Mouse (Mus musculus) ES-Bruce4 (cell line): ENCODE data around the gene Irf2bp1.

Experiments
- CTCF ChIP-seq: IDR thresholded peaks from one replicate; pipeline ENCODE4 v1.8.1; 2011; ENCODE audit warnings: low read depth, low read length
- POLR2A ChIP-seq: IDR thresholded peaks from one replicate; pipeline ENCODE4 v1.8.1; 2011; ENCODE audit warnings: low read length; ENCODE audit not compliant: insufficient read depth

DNA sequence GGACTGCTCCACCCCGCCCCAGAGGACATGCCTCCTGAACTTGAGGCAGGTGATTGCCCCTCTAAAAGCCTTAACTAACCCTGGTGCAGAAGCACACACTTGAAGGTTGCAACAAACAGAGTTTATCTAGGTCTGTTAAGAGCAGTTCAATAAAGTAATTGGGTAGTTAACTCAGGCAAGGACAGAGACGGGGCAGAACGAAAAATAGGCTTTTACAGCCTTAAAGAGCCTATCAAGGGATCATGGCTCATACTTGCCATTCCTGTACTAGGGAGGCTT is 2.1 kb upstream of the Irf2bp1 start:
- TF ChIP-seq CTCF (no peak), POLR2A (no peak)
